ENCODE assay signal across 16 mouse cellular contexts in the genomic region with DNA sequence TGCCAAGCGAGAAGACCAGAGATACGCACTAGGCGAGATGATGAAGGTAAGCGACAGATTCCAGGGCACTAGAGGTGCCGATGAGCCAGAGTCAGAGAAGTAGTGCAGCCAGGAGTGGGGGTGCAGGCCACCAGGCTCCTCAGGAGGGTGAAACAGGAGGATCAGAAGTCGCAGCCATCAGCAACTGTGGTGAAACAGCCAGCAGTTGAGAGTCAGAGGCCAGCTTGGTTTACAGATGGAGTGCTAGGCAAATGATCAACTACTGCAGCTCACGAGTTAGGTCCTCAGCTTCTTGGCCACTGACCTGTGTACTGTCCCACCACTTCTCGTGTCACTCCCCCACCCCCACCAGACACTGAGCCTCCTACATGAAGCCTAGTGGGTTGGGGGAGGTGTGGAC. TPM values are rescaled to one million over a fixed set of nuclear protein-coding genes. Genes with fewer than 3 reads are reported as not detected.
DNase-seq lines count a peak whose midpoint lies in the region.
"Had no signal": no experiment of that assay in that cellular context is flagged by ENCODE, and none has a peak within 500 bp of the region (broad histone marks: within the 10 kb centered on the region; RNA-seq: fewer than 3 reads in every experiment).

No protein-coding gene starts in this region.

- intact Hi-C loops in left cerebral cortex, postnatal 4 days (cut with DNase I): no loop called here
- intact Hi-C loops in left cerebral cortex, postnatal 14 days (cut with DNase I): loop anchor here (10.0 kb wide), 1 partner anchor 197 kb away; no protein-coding TSS in a partner anchor

- DNase-seq in thymus, postnatal 4 days: peak; percentile 28
- no peak for DNase-seq in thymus, postnatal 25 days
- DNase-seq in kidney, adult 18-20 months: peak; percentile 21
- peak; percentile 53 for DNase-seq in kidney, postnatal 14 days
- no peak for DNase-seq in ovary, adult 18-20 months (ENCODE audit: low spot score)
- DNase-seq in left cerebral cortex, postnatal 4 days: no peak
- no peak for DNase-seq in left cerebral cortex, postnatal 14 days (ENCODE audit: low spot score in 2 of 2)
- DNase-seq: adrenal gland, postnatal 36 days; cerebellum, adult 9-11 months; heart, adult 18-20 months; liver, embryonic 13.5 days; right cerebral cortex, postnatal 14 days had no signal

RNA-seq across cellular contexts. Expression of a gene that starts 2.7 kb away (rescaled TPM):
- under 1 TPM in 1 of 2 experiments, not detected in 1; 0.87 TPM for total RNA-seq in left cerebral cortex, postnatal 4 days (2021)
- total RNA-seq in left cerebral cortex, postnatal 14 days (2021): under 1 TPM in 1 of 2 experiments, not detected in 1; 0.29 TPM
- total RNA-seq: adrenal gland, postnatal 36 days; gastrocnemius, adult 8-10 months; heart, adult 18-20 months; left cerebral cortex, adult 18-20 months; megakaryocyte progenitor cell, adult 5-6 weeks; midbrain, postnatal 0 days had no signal

RNA-seq across cellular contexts. Expression of a gene that starts 2.8 kb away (rescaled TPM):
- 1 to 10 TPM; 1.5 to 1.8 TPM for total RNA-seq in left cerebral cortex, postnatal 4 days (2021)
- 1 to 10 TPM; 1.1 to 1.7 TPM for total RNA-seq in left cerebral cortex, postnatal 14 days (2021)

RNA-seq across cellular contexts. Expression of a gene that starts 23.8 kb away (rescaled TPM):
- total RNA-seq in left cerebral cortex, postnatal 4 days (2021): 1 to 10 TPM; 5.5 to 7.0 TPM
- 1 to 10 TPM; 7.6 to 8.6 TPM for total RNA-seq in left cerebral cortex, postnatal 14 days (2021)

RNA-seq across cellular contexts. Expression of a gene that starts 23.9 kb away (rescaled TPM):
- 10 to 100 TPM; 64.3 to 67.5 TPM for total RNA-seq in left cerebral cortex, postnatal 4 days (2021)
- 100 to 1,000 TPM; 104 to 117 TPM for total RNA-seq in left cerebral cortex, postnatal 14 days (2021)

RNA-seq across cellular contexts. Expression of a gene that starts 35.9 kb away (rescaled TPM):
- 10 to 100 TPM; 26.1 to 26.2 TPM for total RNA-seq in left cerebral cortex, postnatal 4 days (2021)
- 10 to 100 TPM; 12.0 to 13.0 TPM for total RNA-seq in left cerebral cortex, postnatal 14 days (2021)
- total RNA-seq: megakaryocyte progenitor cell, adult 5-6 weeks had no signal

Comparison
In these comparisons a context has a peak if more than half of its experiments do, and no peak if none do; other contexts are left out.
1. DNase-seq: peak in thymus, postnatal 4 days (single experiment), kidney, adult 18-20 months (single experiment) and kidney, postnatal 14 days (single experiment); none in thymus, postnatal 25 days (single experiment), ovary, adult 18-20 months (single experiment), left cerebral cortex, postnatal 4 days (single experiment) and left cerebral cortex, postnatal 14 days (0 of 2).